Mouse (Mus musculus): ENCODE measurements around the gene Hip1r. TPM values are rescaled to one million over a fixed set of nuclear protein-coding genes. Genes with fewer than 3 reads are reported as not detected.

Hip1r gene
- polyA plus RNA-seq, 1 experiment = not detected

DNA sequence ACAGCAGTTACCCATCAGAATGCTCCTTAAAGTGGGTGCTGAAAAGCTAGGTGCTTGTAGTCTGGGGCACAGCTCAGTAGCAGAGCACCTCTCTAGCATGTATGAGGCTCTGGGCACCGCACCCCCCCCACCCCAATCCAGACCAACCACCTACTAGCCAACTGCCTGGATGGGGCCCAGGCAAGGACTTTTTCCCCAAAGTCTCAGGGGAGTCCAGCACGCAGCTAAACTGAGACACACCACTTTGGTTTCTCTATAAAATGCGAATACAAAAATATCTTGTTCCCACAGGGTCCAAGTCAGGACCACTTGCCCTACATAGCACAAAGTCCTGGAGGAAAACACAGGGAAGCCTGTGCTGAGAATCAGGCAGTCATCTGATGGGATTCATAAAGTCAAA lies 40.8 kb downstream of the Hip1r start:
- H3K27ac ChIP-seq (ENCODE audit: insufficient read depth, low read depth, low read length) = no peak overlapping the region; the same call in 1 of the 2 replicates
- no peak overlapping the region for H3K4me3 ChIP-seq (ENCODE audit: insufficient read depth, low read depth, low read length)
- WGBS = 61% methylated on average over 3 of the region's 3 CpGs
- TF ChIP-seq CTCF (IDR thresholded peaks at IDR 0.05; ENCODE audit: insufficient read depth, low read depth, low read length) = no peak
- TF ChIP-seq POLR2A (IDR thresholded peaks at IDR 0.05; ENCODE audit: insufficient read depth, low read depth, low read length) = no peak
- H3K4me1 ChIP-seq (ENCODE audit: control insufficient read depth, insufficient read depth, low read length) = peaks cover 58% of the 10 kb centered on the region

DNA sequence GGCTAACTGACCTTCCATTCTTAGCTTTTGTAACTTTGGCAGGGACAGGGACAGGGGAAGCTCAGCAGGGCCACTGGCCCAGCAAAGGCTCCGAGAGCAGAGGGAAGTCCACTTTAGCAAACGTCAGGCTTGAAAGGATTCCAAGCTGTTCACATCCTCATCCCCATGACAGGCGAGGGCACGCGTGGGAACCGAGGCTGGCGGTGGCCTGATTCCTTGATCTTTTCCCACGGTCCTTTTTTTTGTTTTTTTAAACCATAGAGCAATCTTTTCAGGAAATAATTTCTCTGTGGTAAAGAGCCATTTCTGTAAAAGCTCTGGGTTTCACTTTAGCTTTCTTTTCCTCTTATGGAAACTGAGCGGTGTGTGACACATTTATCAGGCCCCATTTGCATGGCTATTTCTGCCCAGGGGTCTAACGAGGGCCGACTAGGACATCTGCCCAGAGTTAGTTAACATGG lies 41.4 kb downstream of the Hip1r start:
- Histone ChIP-seq H3K4me3 (ENCODE audit: insufficient read depth, low read depth, low read length) (no peak overlapping the region), H3K4me1 (ENCODE audit: control insufficient read depth, insufficient read depth, low read length) (peaks cover 61% of the 10 kb centered on the region), H3K27ac (ENCODE audit: insufficient read depth, low read depth, low read length) (peak overlapping the region; percentile 32)
- WGBS = 51% methylated on average over 11 of the region's 11 CpGs
- TF ChIP-seq POLR2A (IDR thresholded peaks at IDR 0.05; ENCODE audit: insufficient read depth, low read depth, low read length) = no peak
- no peak for TF ChIP-seq CTCF (IDR thresholded peaks at IDR 0.05; ENCODE audit: insufficient read depth, low read depth, low read length)

- TF ChIP-seq POLR2A (IDR thresholded peaks at IDR 0.05; ENCODE audit: insufficient read depth, low read depth, low read length) (no peak), CTCF (IDR thresholded peaks at IDR 0.05; ENCODE audit: insufficient read depth, low read depth, low read length) (no peak)
- 54% methylated on average over 2 of the region's 2 CpGs for WGBS
- Histone ChIP-seq H3K4me3 (ENCODE audit: insufficient read depth, low read depth, low read length) (no peak overlapping the region), H3K27ac (ENCODE audit: insufficient read depth, low read depth, low read length) (no peak overlapping the region), H3K4me1 (ENCODE audit: control insufficient read depth, insufficient read depth, low read length) (peaks cover 64% of the 10 kb centered on the region)
These were observed 42.3 kb downstream of the Hip1r start for GRCm38 (mm10) chr5:124015727-124016126.

GRCm38 (mm10) chr5:124016291-124016821 lies 42.9 kb downstream of the Hip1r start:
- 83% methylated on average over 7 of the region's 7 CpGs for WGBS
- TF ChIP-seq CTCF (IDR thresholded peaks at IDR 0.05; ENCODE audit: insufficient read depth, low read depth, low read length) (no peak), POLR2A (IDR thresholded peaks at IDR 0.05; ENCODE audit: insufficient read depth, low read depth, low read length) (no peak)
- Histone ChIP-seq H3K4me3 (ENCODE audit: insufficient read depth, low read depth, low read length) (no peak overlapping the region), H3K27ac (ENCODE audit: insufficient read depth, low read depth, low read length) (no peak overlapping the region), H3K4me1 (ENCODE audit: control insufficient read depth, insufficient read depth, low read length) (peaks cover 60% of the 10 kb centered on the region)

GRCm38 (mm10) chr5:124017941-124018340 lies 44.5 kb downstream of the Hip1r start:
- TF ChIP-seq POLR2A (IDR thresholded peaks at IDR 0.05; ENCODE audit: insufficient read depth, low read depth, low read length) (no peak), CTCF (IDR thresholded peaks at IDR 0.05; ENCODE audit: insufficient read depth, low read depth, low read length) (no peak)
- H3K4me1 ChIP-seq (ENCODE audit: control insufficient read depth, insufficient read depth, low read length) = peaks cover 49% of the 10 kb centered on the region
- H3K27ac ChIP-seq (ENCODE audit: insufficient read depth, low read depth, low read length) = no peak overlapping the region
- 43% methylated on average over 9 of the region's 9 CpGs for WGBS
- no peak overlapping the region for H3K4me3 ChIP-seq (ENCODE audit: insufficient read depth, low read depth, low read length)

DNA sequence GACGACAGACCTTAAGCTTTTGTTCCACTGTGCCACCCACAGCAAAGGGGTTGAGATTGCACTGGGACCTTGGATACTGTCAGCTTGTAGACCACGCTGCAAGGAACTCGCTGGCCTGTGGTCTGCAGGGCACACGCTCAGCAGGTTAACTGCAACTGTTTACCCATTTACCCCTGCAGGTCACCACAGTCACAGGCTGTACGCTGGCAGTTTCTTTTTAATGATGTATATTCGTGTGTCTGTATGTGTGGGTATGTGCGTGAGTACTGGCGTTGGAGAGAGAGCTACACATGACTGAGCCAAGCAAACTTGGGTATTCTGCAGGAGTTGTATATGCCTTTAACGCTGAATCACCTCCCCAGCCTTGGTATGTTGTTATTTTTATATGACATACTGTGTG lies 45.2 kb downstream of the Hip1r start:
- peaks cover 44% of the 10 kb centered on the region for H3K4me1 ChIP-seq (ENCODE audit: control insufficient read depth, insufficient read depth, low read length)
- no peak for TF ChIP-seq CTCF (IDR thresholded peaks at IDR 0.05; ENCODE audit: insufficient read depth, low read depth, low read length)
- no peak for TF ChIP-seq POLR2A (IDR thresholded peaks at IDR 0.05; ENCODE audit: insufficient read depth, low read depth, low read length)
- H3K4me3 ChIP-seq (ENCODE audit: insufficient read depth, low read depth, low read length) = no peak overlapping the region
- no peak overlapping the region for H3K27ac ChIP-seq (ENCODE audit: insufficient read depth, low read depth, low read length)
- WGBS = 58% methylated on average over 9 of the region's 9 CpGs

DNA sequence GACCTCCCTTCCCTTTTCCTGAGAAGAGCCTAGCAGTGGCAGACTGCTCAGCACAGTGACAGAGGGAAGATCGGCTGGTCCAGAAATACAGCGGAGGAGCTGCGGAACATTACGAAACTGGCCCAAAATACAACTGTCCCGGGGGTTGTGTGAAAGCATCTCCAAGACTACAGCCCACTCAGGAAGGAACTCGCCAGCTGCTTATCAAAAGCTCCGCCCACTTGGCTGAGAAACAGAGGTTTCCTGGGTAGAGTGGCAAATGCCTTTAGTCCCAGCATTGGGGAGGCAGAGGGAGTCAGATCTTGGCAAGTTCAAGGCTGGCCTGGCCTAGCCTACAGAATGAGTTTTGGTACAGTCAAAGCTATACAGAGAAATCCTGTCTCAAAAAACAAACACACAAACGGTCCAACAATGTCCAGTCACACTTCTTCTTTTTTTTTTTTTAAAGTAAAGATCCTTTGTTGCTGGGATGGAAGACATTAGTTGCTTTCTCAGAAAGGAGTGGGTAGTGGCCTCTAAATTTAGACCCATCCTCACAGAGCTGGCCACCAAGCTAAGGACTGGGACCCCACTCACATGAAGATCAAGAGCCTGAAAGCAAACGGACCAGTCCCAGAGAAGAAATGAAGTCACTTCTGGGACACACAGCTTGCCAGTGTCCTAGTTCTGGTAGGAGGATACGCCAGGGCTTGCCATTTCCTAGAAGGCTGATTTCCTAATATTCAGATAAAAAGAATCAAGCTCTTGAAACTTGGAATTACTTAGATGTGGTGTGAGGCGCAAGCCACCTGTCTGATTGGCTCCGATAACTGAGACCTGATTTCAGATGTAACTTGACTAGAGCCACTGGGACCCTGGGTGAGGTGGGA lies 46.2 kb downstream of the Hip1r start:
- peaks cover 40% of the 10 kb centered on the region for H3K4me1 ChIP-seq (ENCODE audit: control insufficient read depth, insufficient read depth, low read length)
- H3K27ac ChIP-seq (ENCODE audit: insufficient read depth, low read depth, low read length) = no peak overlapping the region; the same call in 1 of the 2 replicates
- no peak overlapping the region for H3K4me3 ChIP-seq (ENCODE audit: insufficient read depth, low read depth, low read length)
- WGBS = 35% methylated on average over 12 of the region's 12 CpGs
- TF ChIP-seq POLR2A (IDR thresholded peaks at IDR 0.05; ENCODE audit: insufficient read depth, low read depth, low read length) (no peak), CTCF (IDR thresholded peaks at IDR 0.05; ENCODE audit: insufficient read depth, low read depth, low read length) (no peak)

- WGBS = 81% methylated on average over 11 of the region's 11 CpGs
- Histone ChIP-seq H3K4me3 (ENCODE audit: insufficient read depth, low read depth, low read length) (no peak overlapping the region), H3K4me1 (ENCODE audit: control insufficient read depth, insufficient read depth, low read length) (peaks cover 47% of the 10 kb centered on the region), H3K27ac (ENCODE audit: insufficient read depth, low read depth, low read length) (no peak overlapping the region)
- TF ChIP-seq POLR2A (IDR thresholded peaks at IDR 0.05; ENCODE audit: insufficient read depth, low read depth, low read length) (no peak), CTCF (IDR thresholded peaks at IDR 0.05; ENCODE audit: insufficient read depth, low read depth, low read length) (no peak)
These were observed 47.7 kb downstream of the Hip1r start for GRCm38 (mm10) chr5:124021148-124021547.

GRCm38 (mm10) chr5:124021701-124022100 lies 48.3 kb downstream of the Hip1r start:
- Histone ChIP-seq H3K4me3 (ENCODE audit: insufficient read depth, low read depth, low read length) (no peak overlapping the region), H3K27ac (ENCODE audit: insufficient read depth, low read depth, low read length) (no peak overlapping the region), H3K4me1 (ENCODE audit: control insufficient read depth, insufficient read depth, low read length) (peaks cover 49% of the 10 kb centered on the region)
- no peak for TF ChIP-seq POLR2A (IDR thresholded peaks at IDR 0.05; ENCODE audit: insufficient read depth, low read depth, low read length)
- no peak for TF ChIP-seq CTCF (IDR thresholded peaks at IDR 0.05; ENCODE audit: insufficient read depth, low read depth, low read length)
- WGBS = 76% methylated on average over 11 of the region's 11 CpGs
